Mouse (Mus musculus): Measurements from ENCODE around the gene Ugt1a2. TPM values are rescaled to one million over a fixed set of nuclear protein-coding genes. Genes with fewer than 3 reads are reported as not detected.

The Ugt1a2 gene
- total RNA-seq, 2 experiments from 2014 or later = 1.2 TPM; not detected in 1

Other genes with a start within 250 kb of the Ugt1a2 start
- gene Usp40, start 192.1 kb upstream of the Ugt1a2 start, total RNA-seq (2014; fragmentation: Nextera tagmentation) = 13.9 and 27.2 TPM in 2 replicates
- 10.6 and 10.7 TPM in 2 replicates for gene Usp40, start 192.1 kb upstream of the Ugt1a2 start, total RNA-seq (2017)
- not detected in 2 replicates for gene Ugt1a10, start 145.2 kb upstream of the Ugt1a2 start, total RNA-seq (2014; fragmentation: Nextera tagmentation)
- not detected in 2 replicates for gene Ugt1a10, start 145.2 kb upstream of the Ugt1a2 start, total RNA-seq (2017)
- gene Ugt1a9, start 129.8 kb upstream of the Ugt1a2 start, total RNA-seq (2014; fragmentation: Nextera tagmentation) = not detected in 2 replicates
- gene Ugt1a9, start 129.8 kb upstream of the Ugt1a2 start, total RNA-seq (2017) = not detected in 2 replicates
- not detected in 2 replicates for gene Ugt1a8, start 112.8 kb upstream of the Ugt1a2 start, total RNA-seq (2014; fragmentation: Nextera tagmentation)
- gene Ugt1a8, start 112.8 kb upstream of the Ugt1a2 start, total RNA-seq (2017) = not detected in 2 replicates
- gene Ugt1a7c, start 105.5 kb upstream of the Ugt1a2 start, total RNA-seq (2014; fragmentation: Nextera tagmentation) = 25.2 and 25.5 TPM in 2 replicates
- gene Ugt1a7c, start 105.5 kb upstream of the Ugt1a2 start, total RNA-seq (2017) = 49.7 and 55.1 TPM in 2 replicates
- gene Ugt1a6b, start 97.3 kb upstream of the Ugt1a2 start, total RNA-seq (2014; fragmentation: Nextera tagmentation) = 0.88 and 1.3 TPM in 2 replicates
- 1.5 and 1.6 TPM in 2 replicates for gene Ugt1a6b, start 97.3 kb upstream of the Ugt1a2 start, total RNA-seq (2017)
- 9.2 TPM in 2 replicates for gene Ugt1a6a, start 65.8 kb upstream of the Ugt1a2 start, total RNA-seq (2014; fragmentation: Nextera tagmentation)
- 2.3 and 2.6 TPM in 2 replicates for gene Ugt1a6a, start 65.8 kb upstream of the Ugt1a2 start, total RNA-seq (2017)
- gene Ugt1a5, start 34.6 kb upstream of the Ugt1a2 start, total RNA-seq (2014; fragmentation: Nextera tagmentation) = 1.4 and 7.4 TPM in 2 replicates
- gene Ugt1a5, start 34.6 kb upstream of the Ugt1a2 start, total RNA-seq (2017) = 0.98 and 0.99 TPM in 2 replicates
- gene Dnajb3, start 5.2 kb downstream of the Ugt1a2 start, total RNA-seq (2014; fragmentation: Nextera tagmentation) = not detected in 2 replicates
- gene Dnajb3, start 5.2 kb downstream of the Ugt1a2 start, total RNA-seq (2017) = 1.1 TPM in 1 of 2 replicates, not detected in the other
- 0.83 and 1.2 TPM in 2 replicates for gene Ugt1a1, start 11.4 kb downstream of the Ugt1a2 start, total RNA-seq (2014; fragmentation: Nextera tagmentation)
- 0.72 TPM in 1 of 2 replicates, not detected in the other for gene Ugt1a1, start 11.4 kb downstream of the Ugt1a2 start, total RNA-seq (2017)
- gene Mroh2a, start 26.4 kb downstream of the Ugt1a2 start, total RNA-seq (2014; fragmentation: Nextera tagmentation) = 0.34 TPM in 1 of 2 replicates, not detected in the other
- 0.10 and 0.13 TPM in 2 replicates for gene Mroh2a, start 26.4 kb downstream of the Ugt1a2 start, total RNA-seq (2017)
- gene Hjurp, start 77.0 kb downstream of the Ugt1a2 start, total RNA-seq (2014; fragmentation: Nextera tagmentation) = 116 and 136 TPM in 2 replicates
- gene Hjurp, start 77.0 kb downstream of the Ugt1a2 start, total RNA-seq (2017) = 142 and 147 TPM in 2 replicates
- gene Trpm8, start 77.1 kb downstream of the Ugt1a2 start, total RNA-seq (2014; fragmentation: Nextera tagmentation) = not detected in 2 replicates
- gene Trpm8, start 77.1 kb downstream of the Ugt1a2 start, total RNA-seq (2017) = not detected in 2 replicates
- not detected in 2 replicates for gene Spp2, start 206.4 kb downstream of the Ugt1a2 start, total RNA-seq (2014; fragmentation: Nextera tagmentation)
- gene Spp2, start 206.4 kb downstream of the Ugt1a2 start, total RNA-seq (2017) = not detected in 2 replicates

Measured in granulocyte monocyte progenitor cell, adult 5-6 weeks (primary cell).